Mouse (Mus musculus): ENCODE data around the gene Top1. TPM values are rescaled to one million over a fixed set of nuclear protein-coding genes. Genes with fewer than 3 reads are reported as not detected.
A peak's percentile ranks its signal among the peaks of the same experiment; 100 is the strongest.
"Not testable (repeated sequence)": the region's sequence is repeated elsewhere in the genome, so short reads cannot be mapped to it uniquely, and the experiment has no call there.

The Top1 gene
- polyA plus RNA-seq, 1 experiment from 2014 or later: 103 TPM

- Histone ChIP-seq H3K4me3 (ENCODE audit: inconsistent target) (no peak overlapping the region), H3K79me2 (ENCODE audit: inconsistent target) (peaks cover 96% of the 10 kb centered on the region), H3K36me3 (ENCODE audit: inconsistent target) (no peaks in the 10 kb centered on the region; the same call in 1 of the 2 replicates), H3K27ac (no peak overlapping the region)
- 96% methylated on average over 2 of the region's 2 CpGs for WGBS (ENCODE audit: missing documents)
Observed at GRCm38 (mm10) chr2:160651165-160651564, 5.5 kb downstream of the Top1 start.

GRCm38 (mm10) chr2:160653218-160653617, 7.5 kb downstream of the Top1 start:
- H3K4me3 ChIP-seq (ENCODE audit: inconsistent target): no peak overlapping the region
- H3K79me2 ChIP-seq (ENCODE audit: inconsistent target): peaks cover 100% of the 10 kb centered on the region
- no peaks in the 10 kb centered on the region; the same call in 1 of the 2 replicates for H3K36me3 ChIP-seq (ENCODE audit: inconsistent target)
- WGBS (ENCODE audit: missing documents): 90% methylated on average over 2 of the region's 2 CpGs
- H3K27ac ChIP-seq: no peak overlapping the region

- 100% methylated on average over 1 of the region's 1 CpGs for WGBS (ENCODE audit: missing documents)
- H3K4me3 ChIP-seq (ENCODE audit: inconsistent target): no peak overlapping the region
- H3K79me2 ChIP-seq (ENCODE audit: inconsistent target): peaks cover 100% of the 10 kb centered on the region
- H3K27ac ChIP-seq: no peak overlapping the region
- H3K36me3 ChIP-seq (ENCODE audit: inconsistent target): no peaks in the 10 kb centered on the region; the same call in 1 of the 2 replicates
Observed at GRCm38 (mm10) chr2:160655561-160655960, 9.9 kb downstream of the Top1 start.

- no peak overlapping the region for H3K4me3 ChIP-seq (ENCODE audit: inconsistent target)
- no peak overlapping the region for H3K27ac ChIP-seq
- H3K79me2 ChIP-seq (ENCODE audit: inconsistent target): peaks cover 100% of the 10 kb centered on the region
- no peaks in the 10 kb centered on the region; the same call in 1 of the 2 replicates for H3K36me3 ChIP-seq (ENCODE audit: inconsistent target)
- WGBS (ENCODE audit: missing documents): 86% methylated on average over 1 of the region's 1 CpGs
Observed at GRCm38 (mm10) chr2:160656234-160656633, 10.5 kb downstream of the Top1 start.

GRCm38 (mm10) chr2:160657801-160658442, 12.2 kb downstream of the Top1 start:
- H3K4me3 ChIP-seq (ENCODE audit: inconsistent target): no peak overlapping the region
- WGBS (ENCODE audit: missing documents): 77% methylated on average over 10 of the region's 13 CpGs
- H3K36me3 ChIP-seq (ENCODE audit: inconsistent target): no peaks in the 10 kb centered on the region; the same call in 1 of the 2 replicates
- H3K79me2 ChIP-seq (ENCODE audit: inconsistent target): peaks cover 100% of the 10 kb centered on the region
- no peak overlapping the region for H3K27ac ChIP-seq

- Histone ChIP-seq H3K36me3 (ENCODE audit: inconsistent target) (no peaks in the 10 kb centered on the region), H3K27ac (no peak overlapping the region)
Observed at GRCm38 (mm10) chr2:160658811-160659210, 13.1 kb downstream of the Top1 start.

GRCm38 (mm10) chr2:160664421-160664820, 18.7 kb downstream of the Top1 start:
- Histone ChIP-seq H3K27ac (no peak overlapping the region), H3K79me2 (ENCODE audit: inconsistent target) (peaks cover 95% of the 10 kb centered on the region), H3K4me3 (ENCODE audit: inconsistent target) (no peak overlapping the region), H3K36me3 (ENCODE audit: inconsistent target) (no peaks in the 10 kb centered on the region)

More at GRCm38 (mm10) chr2:160658811-160659210, 13.1 kb downstream of the Top1 start:
- Histone ChIP-seq H3K4me3 (ENCODE audit: inconsistent target) (no peak overlapping the region), H3K79me2 (ENCODE audit: inconsistent target) (peaks cover 100% of the 10 kb centered on the region)

- peaks cover 95% of the 10 kb centered on the region for H3K79me2 ChIP-seq (ENCODE audit: inconsistent target)
- H3K4me3 ChIP-seq (ENCODE audit: inconsistent target); H3K36me3 ChIP-seq (ENCODE audit: inconsistent target); H3K27ac ChIP-seq: not testable (repeated sequence)
- WGBS (ENCODE audit: missing documents): 83% methylated on average over 2 of the region's 2 CpGs
Observed at GRCm38 (mm10) chr2:160664986-160665385, 19.3 kb downstream of the Top1 start.

- no peak overlapping the region for H3K4me3 ChIP-seq (ENCODE audit: inconsistent target)
- WGBS (ENCODE audit: missing documents): 7% methylated on average over 4 of the region's 4 CpGs
- peak overlapping the region; percentile 56 for H3K27ac ChIP-seq
- H3K79me2 ChIP-seq (ENCODE audit: inconsistent target): peaks cover 95% of the 10 kb centered on the region
- peaks cover 7% of the 10 kb centered on the region; the same call in 1 of the 2 replicates for H3K36me3 ChIP-seq (ENCODE audit: inconsistent target)
Observed at GRCm38 (mm10) chr2:160667259-160667658, 21.6 kb downstream of the Top1 start.

- no peaks in the 10 kb centered on the region for H3K79me2 ChIP-seq (ENCODE audit: inconsistent target)
- 19% methylated on average over 5 of the region's 5 CpGs for WGBS (ENCODE audit: missing documents)
- H3K27ac ChIP-seq: no peak overlapping the region
- H3K4me3 ChIP-seq (ENCODE audit: inconsistent target): no peak overlapping the region
- peaks cover 53% of the 10 kb centered on the region for H3K36me3 ChIP-seq (ENCODE audit: inconsistent target)
Observed at GRCm38 (mm10) chr2:160700271-160700670, 54.6 kb downstream of the Top1 start.

GRCm38 (mm10) chr2:160701603-160702002, 55.9 kb downstream of the Top1 start:
- Histone ChIP-seq H3K36me3 (ENCODE audit: inconsistent target) (peaks cover 55% of the 10 kb centered on the region), H3K4me3 (ENCODE audit: inconsistent target) (no peak overlapping the region), H3K27ac (no peak overlapping the region), H3K79me2 (ENCODE audit: inconsistent target) (no peaks in the 10 kb centered on the region)
- WGBS (ENCODE audit: missing documents): 88% methylated on average over 3 of the region's 3 CpGs

- Histone ChIP-seq H3K36me3 (ENCODE audit: inconsistent target) (peaks cover 65% of the 10 kb centered on the region), H3K27ac (no peak overlapping the region), H3K4me3 (ENCODE audit: inconsistent target) (no peak overlapping the region), H3K79me2 (ENCODE audit: inconsistent target) (no peaks in the 10 kb centered on the region)
Observed at GRCm38 (mm10) chr2:160702824-160703223, 57.1 kb downstream of the Top1 start.

- Histone ChIP-seq H3K27ac (no peak overlapping the region), H3K79me2 (ENCODE audit: inconsistent target) (no peaks in the 10 kb centered on the region), H3K4me3 (ENCODE audit: inconsistent target) (no peak overlapping the region), H3K36me3 (ENCODE audit: inconsistent target) (peaks cover 71% of the 10 kb centered on the region)
- WGBS (ENCODE audit: missing documents): 94% methylated on average over 3 of the region's 3 CpGs
Observed at GRCm38 (mm10) chr2:160707673-160708072, 62.0 kb downstream of the Top1 start.

GRCm38 (mm10) chr2:160715463-160716030, 69.9 kb downstream of the Top1 start:
- H3K79me2 ChIP-seq (ENCODE audit: inconsistent target): no peaks in the 10 kb centered on the region
- no peak overlapping the region for H3K4me3 ChIP-seq (ENCODE audit: inconsistent target)
- no peak overlapping the region for H3K27ac ChIP-seq
- WGBS (ENCODE audit: missing documents): 86% methylated on average over 4 of the region's 4 CpGs
- peaks cover 85% of the 10 kb centered on the region for H3K36me3 ChIP-seq (ENCODE audit: inconsistent target)

GRCm38 (mm10) chr2:160717269-160717668, 71.6 kb downstream of the Top1 start:
- H3K36me3 ChIP-seq (ENCODE audit: inconsistent target): peaks cover 92% of the 10 kb centered on the region
- WGBS (ENCODE audit: missing documents): 84% methylated on average over 5 of the region's 5 CpGs
- H3K4me3 ChIP-seq (ENCODE audit: inconsistent target): no peak overlapping the region
- no peaks in the 10 kb centered on the region for H3K79me2 ChIP-seq (ENCODE audit: inconsistent target)
- no peak overlapping the region for H3K27ac ChIP-seq
